Mouse (Mus musculus) left cerebral cortex, postnatal 10 days (tissue): ENCODE measurements around the gene Nek7. TPM values are rescaled to one million over a fixed set of nuclear protein-coding genes. Genes with fewer than 3 reads are reported as not detected.
A peak's percentile ranks its signal among the peaks of the same experiment; 100 is the strongest.

Experiments
- DNase-seq, 2 experiments: peaks; one replicate each; pipeline ENCODE4 v3.0.0; 2021 to 2022; ENCODE audit warnings: low spot score in 2 of 2, mixed read lengths in 1 of 2; ENCODE audit errors: extremely low spot score in 1 of 2
- intact Hi-C: fragments of 180-260 bp; cut with DNase I; formaldehyde crosslinking; loops from one replicate; pipeline ENCODE4 v1.15.1; 2025
- total RNA-seq, 2 experiments: library from RNA; stranded (reverse); gene quantifications; 2 replicates each; pipeline ENCODE4 v1.2.3; 2021

Nek7 gene
- total RNA-seq = 10 to 100 TPM; 19.0 to 20.4 TPM

GRCm38 (mm10) chr1:138619996-138620461 lies at the start of gene Nek7:
Gene Nek7, minus strand, starts transcription at chr1:138620141.
- intact Hi-C loops = loop anchor here (10.0 kb wide), 1 partner anchor 115 kb away; no protein-coding TSS in a partner anchor

GRCm38 (mm10) chr1:138662342-138662741 lies 42.4 kb upstream of the Nek7 start:
- DNase-seq = no peak
- intact Hi-C loops = no loop called here

More at GRCm38 (mm10) chr1:138619996-138620461, at the start of gene Nek7:
- DNase-seq = peak; percentile 32 to 38

- DNase-seq = no peak
- intact Hi-C loops = no loop called here
Observed at GRCm38 (mm10) chr1:138654212-138654611, 34.3 kb upstream of the Nek7 start.

GRCm38 (mm10) chr1:138644991-138645390 lies 25.1 kb upstream of the Nek7 start:
- intact Hi-C loops = no loop called here
- DNase-seq = peak in 1 of 2 experiments; percentile 27

GRCm38 (mm10) chr1:138643306-138643830 lies 23.4 kb upstream of the Nek7 start:
- no peak for DNase-seq
- intact Hi-C loops = no loop called here

- no peak for DNase-seq
- intact Hi-C loops = no loop called here
Observed at GRCm38 (mm10) chr1:138640934-138641461, 21.1 kb upstream of the Nek7 start.

GRCm38 (mm10) chr1:138637850-138638249 lies 17.9 kb upstream of the Nek7 start:
- peak in 1 of 2 experiments; percentile 19 for DNase-seq
- intact Hi-C loops = loop anchor here (10.0 kb wide), 1 partner anchor 303 kb away; no protein-coding TSS in a partner anchor

- intact Hi-C loops = loop anchor here (10.0 kb wide), 1 partner anchor 300 kb away; no protein-coding TSS in a partner anchor
- no peak for DNase-seq
Observed at GRCm38 (mm10) chr1:138634561-138634960, 14.6 kb upstream of the Nek7 start.

GRCm38 (mm10) chr1:138628919-138629318 lies 9.0 kb upstream of the Nek7 start:
- intact Hi-C loops = no loop called here
- DNase-seq = no peak

- intact Hi-C loops = no loop called here
- DNase-seq = no peak
Observed at GRCm38 (mm10) chr1:138628486-138628885, 8.5 kb upstream of the Nek7 start.

- DNase-seq = no peak
- intact Hi-C loops = no loop called here
Observed at GRCm38 (mm10) chr1:138627804-138628203, 7.9 kb upstream of the Nek7 start.

- DNase-seq = no peak
- intact Hi-C loops = no loop called here
Observed at GRCm38 (mm10) chr1:138626288-138626687, 6.3 kb upstream of the Nek7 start.

- intact Hi-C loops = no loop called here
- no peak for DNase-seq
Observed at GRCm38 (mm10) chr1:138623870-138624269, 3.9 kb upstream of the Nek7 start.

- intact Hi-C loops = no loop called here
Observed at GRCm38 (mm10) chr1:138622831-138623230, 2.9 kb upstream of the Nek7 start.

GRCm38 (mm10) chr1:138622431-138622830 lies 2.5 kb upstream of the Nek7 start:
- intact Hi-C loops = no loop called here
- peak in 1 of 2 experiments; percentile 15 for DNase-seq

More at GRCm38 (mm10) chr1:138622831-138623230, 2.9 kb upstream of the Nek7 start:
- DNase-seq = no peak

- peak; percentile 96 to 97 for DNase-seq
- intact Hi-C loops = loop anchor here (10.0 kb wide), 1 partner anchor 115 kb away; no protein-coding TSS in a partner anchor
Observed at GRCm38 (mm10) chr1:138619114-138619971, 598 bp downstream of the Nek7 start.

GRCm38 (mm10) chr1:138618012-138618354 lies 2.0 kb downstream of the Nek7 start:
- intact Hi-C loops = loop anchor here (10.0 kb wide), 1 partner anchor 113 kb away; no protein-coding TSS in a partner anchor
- peak; percentile 69 to 91 for DNase-seq

GRCm38 (mm10) chr1:138617279-138618011 lies 2.5 kb downstream of the Nek7 start:
- DNase-seq = no peak
- intact Hi-C loops = loop anchor here (10.0 kb wide), 1 partner anchor 113 kb away; no protein-coding TSS in a partner anchor

- DNase-seq = no peak
- intact Hi-C loops = loop anchor here (10.0 kb wide), 1 partner anchor 111 kb away; no protein-coding TSS in a partner anchor
Observed at GRCm38 (mm10) chr1:138615388-138615787, 4.6 kb downstream of the Nek7 start.
